Mouse (Mus musculus): ENCODE results near the gene Spint3. TPM values are rescaled to one million over a fixed set of nuclear protein-coding genes. Genes with fewer than 3 reads are reported as not detected.

Gene Spint3
- polyA plus RNA-seq, 1 experiment from 2014 or later = not detected

DNA sequence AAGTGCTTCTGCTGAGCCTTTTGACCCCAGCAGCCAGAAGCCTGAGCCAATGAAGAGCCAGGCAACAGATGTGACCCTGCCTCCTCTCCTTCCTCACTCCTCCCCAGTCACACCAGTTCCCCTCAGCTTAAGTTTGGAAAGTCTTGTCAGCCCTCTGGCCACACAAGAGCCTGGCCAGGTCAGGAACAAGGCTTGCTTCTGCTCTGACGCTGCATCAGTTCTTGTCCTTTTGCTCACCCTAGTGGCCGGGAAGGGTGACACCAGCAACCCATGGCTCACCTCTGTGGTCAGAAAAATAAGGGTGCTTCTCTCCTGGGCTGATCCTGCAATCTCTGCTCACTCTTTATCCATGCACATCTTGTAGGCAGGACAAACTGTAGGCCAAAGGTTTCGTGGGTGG is 52.5 kb downstream of the Spint3 start:
- Histone ChIP-seq H3K36me3 (no peaks in the 10 kb centered on the region), H3K27me3 (0 out of 2 replicates have a peak, but pooled peaks cover 5% of the 10 kb centered on the region), H3K9me3 (replicated peaks) (no peaks in the 10 kb centered on the region), H3K4me2 (replicated peaks) (no peak overlapping the region), H3K27ac (no peak overlapping the region), H3K9ac (no peak overlapping the region), H3K4me3 (no peak overlapping the region), H3K4me1 (0 out of 2 replicates have a peak, but pooled peaks cover 3% of the 10 kb centered on the region)
- no peak for ATAC-seq (ENCODE audit: low FRiP score)
- WGBS = 12% methylated on average over 3 of the region's 3 CpGs

Other genes starting within 250 kb of the Spint3 start
- gene Svs5, start 240.7 kb downstream of the Spint3 start, polyA plus RNA-seq (2016; fragmentation: Nextera tagmentation; extraction: Ambion mirVana) = not detected in 2 replicates
- 1.2 and 2.0 TPM in 2 replicates for gene Slpi, start 184.4 kb downstream of the Spint3 start, polyA plus RNA-seq (2016; fragmentation: Nextera tagmentation; extraction: Ambion mirVana)
- gene Rbpjl, start 170.3 kb downstream of the Spint3 start, polyA plus RNA-seq (2016; fragmentation: Nextera tagmentation; extraction: Ambion mirVana) = 0.33 and 0.37 TPM in 2 replicates
- gene Matn4, start 168.3 kb downstream of the Spint3 start, polyA plus RNA-seq (2016; fragmentation: Nextera tagmentation; extraction: Ambion mirVana) = 31.5 and 39.5 TPM in 2 replicates
- gene Sdc4, start 129.6 kb downstream of the Spint3 start, polyA plus RNA-seq (2016; fragmentation: Nextera tagmentation; extraction: Ambion mirVana) = 17.6 and 18.8 TPM in 2 replicates
- gene Sys1, start 116.5 kb downstream of the Spint3 start, polyA plus RNA-seq (2016; fragmentation: Nextera tagmentation; extraction: Ambion mirVana) = 65.1 and 71.5 TPM in 2 replicates
- 1.2 and 5.7 TPM in 2 replicates for gene Gm20458, start 112.5 kb downstream of the Spint3 start, polyA plus RNA-seq (2016; fragmentation: Nextera tagmentation; extraction: Ambion mirVana)
- gene Trp53tg5, start 99.7 kb downstream of the Spint3 start, polyA plus RNA-seq (2016; fragmentation: Nextera tagmentation; extraction: Ambion mirVana) = not detected in 2 replicates
- gene Dbndd2, start 87.4 kb downstream of the Spint3 start, polyA plus RNA-seq (2016; fragmentation: Nextera tagmentation; extraction: Ambion mirVana) = 5.1 and 7.2 TPM in 2 replicates
- gene Pigt, start 75.9 kb downstream of the Spint3 start, polyA plus RNA-seq (2016; fragmentation: Nextera tagmentation; extraction: Ambion mirVana) = 48.9 and 53.3 TPM in 2 replicates
- gene Wfdc2, start 11.0 kb downstream of the Spint3 start, polyA plus RNA-seq (2016; fragmentation: Nextera tagmentation; extraction: Ambion mirVana) = 21.0 and 48.2 TPM in 2 replicates
- gene Wfdc6a, start 12.0 kb upstream of the Spint3 start, polyA plus RNA-seq (2016; fragmentation: Nextera tagmentation; extraction: Ambion mirVana) = not detected in 2 replicates
- gene Eppin, start 20.1 kb upstream of the Spint3 start, polyA plus RNA-seq (2016; fragmentation: Nextera tagmentation; extraction: Ambion mirVana) = not detected in 2 replicates
- not detected in 2 replicates for gene Wfdc6b, start 40.1 kb upstream of the Spint3 start, polyA plus RNA-seq (2016; fragmentation: Nextera tagmentation; extraction: Ambion mirVana)
- not detected in 2 replicates for gene Wfdc8, start 40.2 kb upstream of the Spint3 start, polyA plus RNA-seq (2016; fragmentation: Nextera tagmentation; extraction: Ambion mirVana)
- not detected in 2 replicates for gene Wfdc16, start 65.3 kb upstream of the Spint3 start, polyA plus RNA-seq (2016; fragmentation: Nextera tagmentation; extraction: Ambion mirVana)
- gene Wfdc10, start 82.6 kb upstream of the Spint3 start, polyA plus RNA-seq (2016; fragmentation: Nextera tagmentation; extraction: Ambion mirVana) = not detected in 2 replicates
- gene Wfdc9, start 83.1 kb upstream of the Spint3 start, polyA plus RNA-seq (2016; fragmentation: Nextera tagmentation; extraction: Ambion mirVana) = not detected in 2 replicates
- gene Wfdc11, start 100.6 kb upstream of the Spint3 start, polyA plus RNA-seq (2016; fragmentation: Nextera tagmentation; extraction: Ambion mirVana) = not detected in 2 replicates
- not detected in 2 replicates for gene Wfdc13, start 111.6 kb upstream of the Spint3 start, polyA plus RNA-seq (2016; fragmentation: Nextera tagmentation; extraction: Ambion mirVana)
- gene Spint4, start 125.0 kb upstream of the Spint3 start, polyA plus RNA-seq (2016; fragmentation: Nextera tagmentation; extraction: Ambion mirVana) = not detected in 2 replicates
- gene Spint5, start 141.8 kb upstream of the Spint3 start, polyA plus RNA-seq (2016; fragmentation: Nextera tagmentation; extraction: Ambion mirVana) = not detected in 2 replicates
- gene Wfdc3, start 172.5 kb upstream of the Spint3 start, polyA plus RNA-seq (2016; fragmentation: Nextera tagmentation; extraction: Ambion mirVana) = 1.0 and 1.2 TPM in 2 replicates
- 85.3 and 89.7 TPM in 2 replicates for gene Dnttip1, start 172.5 kb upstream of the Spint3 start, polyA plus RNA-seq (2016; fragmentation: Nextera tagmentation; extraction: Ambion mirVana)
- gene Ube2c, start 196.4 kb upstream of the Spint3 start, polyA plus RNA-seq (2016; fragmentation: Nextera tagmentation; extraction: Ambion mirVana) = 296 and 341 TPM in 2 replicates
- gene Tnnc2, start 206.5 kb upstream of the Spint3 start, polyA plus RNA-seq (2016; fragmentation: Nextera tagmentation; extraction: Ambion mirVana) = 4.9 and 31.3 TPM in 2 replicates
- gene Snx21, start 212.4 kb upstream of the Spint3 start, polyA plus RNA-seq (2016; fragmentation: Nextera tagmentation; extraction: Ambion mirVana) = 15.0 and 15.7 TPM in 2 replicates
- gene Acot8, start 231.4 kb upstream of the Spint3 start, polyA plus RNA-seq (2016; fragmentation: Nextera tagmentation; extraction: Ambion mirVana) = 15.3 and 17.0 TPM in 2 replicates
- gene Zswim3, start 231.6 kb upstream of the Spint3 start, polyA plus RNA-seq (2016; fragmentation: Nextera tagmentation; extraction: Ambion mirVana) = 11.9 and 12.2 TPM in 2 replicates
- gene Zswim1, start 249.2 kb upstream of the Spint3 start, polyA plus RNA-seq (2016; fragmentation: Nextera tagmentation; extraction: Ambion mirVana) = 21.4 and 22.3 TPM in 2 replicates